Mouse (Mus musculus) limb, embryonic 14.5 days (tissue): ENCODE data around the gene Nos3. TPM values are rescaled to one million over a fixed set of nuclear protein-coding genes. Genes with fewer than 3 reads are reported as not detected.

Experiments
- ATAC-seq: fragments of 200-750 bp; cut with Nextera tagmentation; 2 replicates; pipeline ENCODE4 v1.8.0; 2017; ENCODE audit warnings: low read depth, moderate number of reproducible peaks, moderate TSS enrichment; ENCODE audit not compliant: low FRiP score
- DNase-seq: peaks from one replicate; pipeline ENCODE4 v3.0.0-alpha.2; 2015; ENCODE audit warnings: low spot score
- H3K27ac ChIP-seq: fragments of 300-500 bp; sonication (generic); replicated peaks from 2 replicates; pipeline ENCODE4 v1.5.1; 2014; ENCODE audit warnings: low read depth, mild to moderate bottlenecking, low read length, moderate library complexity, mixed read lengths
- H3K27me3 ChIP-seq: fragments of 300-500 bp; sonication (generic); 2 replicates; pipeline ENCODE4 v1.6.1; 2014; ENCODE audit warnings: low read length, mixed read lengths; ENCODE audit not compliant: control insufficient read depth, insufficient read depth
- H3K36me3 ChIP-seq: fragments of 300-500 bp; sonication (generic); 2 replicates; pipeline ENCODE4 v1.6.1; 2014; ENCODE audit warnings: mild to moderate bottlenecking, low read length, moderate library complexity, mixed read lengths; ENCODE audit not compliant: control insufficient read depth, insufficient read depth
- H3K4me1 ChIP-seq: fragments of 300-500 bp; sonication (generic); 2 replicates; pipeline ENCODE4 v1.6.1; 2014; ENCODE audit warnings: antibody characterized with exemption, low read length, mixed read lengths; ENCODE audit not compliant: control insufficient read depth, insufficient read depth
- H3K4me2 ChIP-seq: fragments of 300-500 bp; sonication (generic); replicated peaks from 2 replicates; pipeline ENCODE4 v1.6.1; 2014; ENCODE audit warnings: low read depth, mild to moderate bottlenecking, low read length, moderate library complexity; ENCODE audit not compliant: severe bottlenecking
- H3K4me3 ChIP-seq: fragments of 300-500 bp; sonication (generic); replicated peaks from 2 replicates; pipeline ENCODE4 v1.5.1; 2014; ENCODE audit warnings: low read length
- H3K9ac ChIP-seq: fragments of 300-500 bp; sonication (generic); 2 replicates; pipeline ENCODE4 v1.6.1; 2014; ENCODE audit warnings: mild to moderate bottlenecking, low read depth, low read length, moderate library complexity; ENCODE audit not compliant: severe bottlenecking
- H3K9me3 ChIP-seq: fragments of 300-500 bp; sonication (generic); 2 replicates; pipeline ENCODE4 v1.6.1; 2016; ENCODE audit warnings: low read length; ENCODE audit not compliant: control insufficient read depth
- POLR2A ChIP-seq: fragments of 200-500 bp; IDR thresholded peaks from 2 replicates; pipeline ENCODE4 v1.8.0; 2012; ENCODE audit warnings: inconsistent platforms, mild to moderate bottlenecking, moderate library complexity, borderline replicate concordance; ENCODE audit not compliant: insufficient read depth, insufficient read length; ENCODE audit errors: extremely low read depth
- WGBS: fragments of 180-500 bp; shearing (Covaris S2); extraction: QIAGEN DNeasy Blood & Tissue Kit; methylation state at CpG from one replicate; pipeline ENCODE4 v1.1.7; 2014; 5-methylcytosine and 5-hydroxymethylcytosine counted together
- polyA plus RNA-seq, 2 experiments: library from polyadenylated mRNA; depleted of rRNA in 1 of 2; stranded (reverse) in 1 of 2; unstranded in 1 of 2; fragments of >200 nt; fragmentation: Nextera tagmentation in 1 of 2; extraction: Ambion mirVana in 1 of 2; gene quantifications; 2 replicates each; pipeline versions ENCODE4 v1.2.1 to v1.2.3; 2012 to 2014

The Nos3 gene
- polyA plus RNA-seq, 2 experiments: 4.8 to 7.3 TPM

DNA sequence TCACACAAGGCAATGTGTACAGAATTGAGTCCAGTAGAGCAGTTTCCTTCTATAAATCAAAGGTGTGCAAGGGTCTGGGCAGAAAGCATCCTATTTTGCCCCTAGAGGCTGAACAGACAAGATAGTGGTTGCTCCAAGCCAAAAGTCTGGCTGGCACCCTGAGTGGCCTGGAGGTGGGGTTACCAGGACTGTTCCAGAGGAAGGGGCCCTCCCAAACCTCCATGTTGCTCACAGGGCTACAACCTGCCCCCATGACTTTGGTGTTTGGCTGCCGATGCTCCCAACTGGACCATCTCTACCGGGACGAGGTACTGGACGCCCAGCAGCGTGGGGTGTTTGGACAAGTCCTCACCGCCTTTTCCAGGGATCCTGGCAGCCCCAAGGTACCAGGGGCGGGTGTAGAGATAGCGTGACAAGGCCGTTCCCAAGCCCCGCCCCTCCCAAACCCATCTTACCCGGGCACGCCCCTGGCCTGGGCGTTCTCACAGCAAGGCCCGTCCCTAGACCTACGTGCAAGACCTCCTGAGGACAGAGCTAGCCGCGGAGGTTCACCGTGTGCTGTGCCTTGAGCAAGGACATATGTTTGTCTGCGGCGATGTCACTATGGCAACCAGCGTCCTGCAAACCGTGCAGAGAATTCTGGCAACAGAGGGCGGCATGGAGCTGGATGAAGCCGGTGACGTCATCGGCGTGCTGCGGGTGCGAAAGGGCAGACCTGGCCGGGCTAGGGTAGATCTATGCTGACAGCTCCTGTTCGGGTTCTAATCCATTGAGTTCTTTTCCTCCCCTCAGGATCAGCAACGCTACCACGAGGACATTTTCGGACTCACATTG lies 18.6 kb downstream of the Nos3 start:
- peak; percentile 88 for DNase-seq
- no peaks in the 10 kb centered on the region for H3K9me3 ChIP-seq
- H3K4me3 ChIP-seq: peak overlapping the region; percentile 40
- WGBS: 1% methylated on average over 27 of the region's 34 CpGs
- peak overlapping the region; percentile 68 for H3K4me2 ChIP-seq
- peaks cover 11% of the 10 kb centered on the region for H3K4me1 ChIP-seq
- no peak for TF ChIP-seq POLR2A
- ATAC-seq: peak; percentile 79
- H3K27me3 ChIP-seq: 0 out of 2 replicates have a peak, but pooled peaks cover 12% of the 10 kb centered on the region
- peak overlapping the region; percentile 28 for H3K9ac ChIP-seq
- H3K27ac ChIP-seq: no peak overlapping the region
- H3K36me3 ChIP-seq: no peaks in the 10 kb centered on the region

DNA sequence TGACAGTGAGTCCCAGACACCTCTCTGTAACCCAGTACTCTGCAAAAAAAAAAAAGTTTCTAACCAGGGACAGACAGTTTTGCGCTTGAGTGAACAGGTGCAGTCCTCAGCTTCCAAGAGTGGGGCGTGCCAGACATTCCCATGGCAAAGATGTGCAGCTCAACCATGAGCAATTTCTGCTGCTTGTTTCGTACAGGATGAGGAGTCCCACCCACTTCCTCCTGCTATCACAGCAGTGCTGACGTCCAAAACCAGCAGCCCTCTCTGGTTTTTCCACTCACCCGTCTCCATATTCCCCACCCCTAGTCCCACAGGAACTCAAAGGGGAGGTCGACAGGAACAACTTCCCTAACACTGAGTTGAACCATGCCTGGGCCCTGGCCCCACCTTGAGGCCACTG lies 19.8 kb downstream of the Nos3 start:
- Histone ChIP-seq H3K27ac (no peak overlapping the region), H3K27me3 (0 out of 2 replicates have a peak, but pooled peaks cover 16% of the 10 kb centered on the region)
- 63% methylated on average over 6 of the region's 6 CpGs for WGBS

DNA sequence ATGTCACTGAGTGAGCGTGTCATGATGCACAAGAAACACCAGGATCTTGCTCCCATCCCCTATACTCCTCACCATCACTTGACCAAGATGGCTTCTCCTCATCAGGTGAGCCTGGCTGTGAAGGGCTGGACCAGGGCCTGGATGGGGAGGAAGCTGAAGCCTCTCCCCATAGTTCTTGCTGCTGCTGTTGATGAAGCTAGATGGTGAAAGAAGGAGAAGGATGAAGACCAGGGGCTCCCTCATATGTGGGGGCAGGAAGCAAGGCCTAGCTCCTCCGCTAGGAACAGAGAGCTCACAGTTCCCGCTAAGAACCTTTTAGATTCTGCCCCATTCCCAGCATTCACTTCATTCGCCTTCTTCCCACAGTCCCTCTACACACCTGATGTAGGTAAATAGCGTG lies 20.8 kb downstream of the Nos3 start:
- no peaks in the 10 kb centered on the region for H3K9me3 ChIP-seq
- no peaks in the 10 kb centered on the region for H3K36me3 ChIP-seq
- 0 out of 2 replicates have a peak, but pooled peaks cover 16% of the 10 kb centered on the region for H3K27me3 ChIP-seq
- H3K4me1 ChIP-seq: peaks cover 11% of the 10 kb centered on the region
- H3K9ac ChIP-seq: no peak overlapping the region
- H3K4me2 ChIP-seq: no peak overlapping the region
- no peak overlapping the region for H3K4me3 ChIP-seq
- ATAC-seq (no peak), DNase-seq (no peak)
- H3K27ac ChIP-seq: no peak overlapping the region
- 91% methylated on average over 5 of the region's 5 CpGs for WGBS
- TF ChIP-seq POLR2A: no peak

More for the DNA sequence above, 19.8 kb downstream of the Nos3 start:
- no peaks in the 10 kb centered on the region for H3K36me3 ChIP-seq
- H3K4me1 ChIP-seq: peaks cover 11% of the 10 kb centered on the region
- H3K9me3 ChIP-seq: no peaks in the 10 kb centered on the region
- no peak overlapping the region for H3K4me2 ChIP-seq
- no peak for DNase-seq
- no peak overlapping the region for H3K4me3 ChIP-seq
- no peak for ATAC-seq
- no peak for TF ChIP-seq POLR2A
- H3K9ac ChIP-seq: no peak overlapping the region

DNA sequence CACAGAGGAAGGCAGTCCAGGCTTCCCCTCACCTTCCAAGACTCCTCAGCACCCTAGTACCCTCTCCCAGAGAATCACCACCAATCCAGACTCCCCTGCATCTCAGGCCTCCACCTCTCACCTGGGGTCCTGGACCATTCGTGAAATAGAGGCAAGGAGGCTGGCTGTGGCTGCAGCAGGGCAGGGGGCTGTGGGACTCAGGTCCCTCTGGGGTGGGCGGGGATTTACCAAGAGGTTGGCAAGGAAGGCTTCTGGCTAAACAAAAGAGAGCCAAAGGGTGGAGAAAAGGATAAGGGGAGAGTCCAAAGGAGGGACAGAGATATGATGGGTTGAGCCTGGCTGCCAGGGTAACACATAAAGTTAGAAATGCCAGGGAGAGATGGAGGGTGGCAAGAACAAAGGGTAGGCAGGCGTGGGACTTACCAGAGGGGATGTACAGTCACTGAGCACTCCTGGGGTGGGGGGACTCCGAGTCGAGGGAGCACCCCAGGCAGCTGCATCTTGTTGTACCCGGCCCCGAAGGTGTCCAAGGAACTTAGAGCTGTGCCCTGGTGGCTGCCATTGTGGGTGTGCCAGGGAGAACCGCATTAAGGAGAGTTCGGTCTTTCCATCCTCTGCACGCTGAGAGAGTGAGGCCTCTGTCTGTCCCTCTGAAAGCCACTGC lies 21.4 kb downstream of the Nos3 start:
- H3K4me1 ChIP-seq: peaks cover 11% of the 10 kb centered on the region
- H3K4me2 ChIP-seq: no peak overlapping the region
- ATAC-seq (no peak), DNase-seq (no peak)
- H3K27me3 ChIP-seq: 0 out of 2 replicates have a peak, but pooled peaks cover 16% of the 10 kb centered on the region
- no peak for TF ChIP-seq POLR2A
- no peak overlapping the region for H3K4me3 ChIP-seq
- WGBS: 84% methylated on average over 10 of the region's 10 CpGs
- no peak overlapping the region for H3K27ac ChIP-seq
- no peak overlapping the region for H3K9ac ChIP-seq
- H3K36me3 ChIP-seq: no peaks in the 10 kb centered on the region
- H3K9me3 ChIP-seq: no peaks in the 10 kb centered on the region
